Mouse (Mus musculus) spleen, postnatal 10 days (tissue): ENCODE results near the gene Grtp1.

Source experiments
- DNase-seq, 2 experiments: peaks; one replicate each; pipeline ENCODE4 v3.0.0; 2021 to 2022; ENCODE audit warnings: low spot score in 2 of 2

The Grtp1 gene

GRCm38 (mm10) chr8:13174811-13175210, 25.6 kb downstream of the Grtp1 start:
- DNase-seq = no peak

GRCm38 (mm10) chr8:13174305-13174704, 26.1 kb downstream of the Grtp1 start:
- DNase-seq = no peak

GRCm38 (mm10) chr8:13170510-13170909, 29.9 kb downstream of the Grtp1 start:
- DNase-seq = no peak

- DNase-seq = no peak
These were observed 36.1 kb downstream of the Grtp1 start for GRCm38 (mm10) chr8:13164361-13164760.

- no peak for DNase-seq
These were observed 36.9 kb downstream of the Grtp1 start for GRCm38 (mm10) chr8:13163563-13163962.

GRCm38 (mm10) chr8:13162098-13162497, 38.3 kb downstream of the Grtp1 start:
- no peak for DNase-seq

- DNase-seq = no peak
These were observed 39.7 kb downstream of the Grtp1 start for GRCm38 (mm10) chr8:13160691-13161090.

- DNase-seq = no peak
These were observed 41.0 kb downstream of the Grtp1 start for GRCm38 (mm10) chr8:13159377-13159881.

- peak; percentile 94 to 98 for DNase-seq
These were observed 41.6 kb downstream of the Grtp1 start, which contains the start of gene Lamp1 for GRCm38 (mm10) chr8:13158718-13159376. TSS of gene Lamp1 (plus strand) at chr8:13159161.

- no peak for DNase-seq
These were observed 43.9 kb downstream of the Grtp1 start for GRCm38 (mm10) chr8:13156327-13157097.

- no peak for DNase-seq
These were observed 45.1 kb downstream of the Grtp1 start for GRCm38 (mm10) chr8:13155358-13155757.

GRCm38 (mm10) chr8:13154099-13154498, 46.3 kb downstream of the Grtp1 start:
- DNase-seq = no peak

- DNase-seq = no peak
These were observed 49.5 kb downstream of the Grtp1 start for GRCm38 (mm10) chr8:13150929-13151328.

- no peak for DNase-seq
These were observed 50.6 kb downstream of the Grtp1 start for GRCm38 (mm10) chr8:13149866-13150265.

- DNase-seq = no peak
These were observed 51.1 kb downstream of the Grtp1 start for GRCm38 (mm10) chr8:13149287-13149686.

- DNase-seq = no peak
These were observed 51.9 kb downstream of the Grtp1 start for GRCm38 (mm10) chr8:13148476-13148875.

- no peak for DNase-seq
These were observed 58.7 kb downstream of the Grtp1 start for GRCm38 (mm10) chr8:13141681-13142080.

- DNase-seq = no peak
These were observed 60.7 kb downstream of the Grtp1 start for GRCm38 (mm10) chr8:13139641-13140182.

GRCm38 (mm10) chr8:13132220-13132619, 68.2 kb downstream of the Grtp1 start:
- DNase-seq = peak; percentile 65 to 84

GRCm38 (mm10) chr8:13124897-13125296, 75.5 kb downstream of the Grtp1 start:
- DNase-seq = no peak

GRCm38 (mm10) chr8:13122887-13123421, 77.5 kb downstream of the Grtp1 start:
- DNase-seq = no peak
